Mouse (Mus musculus) testis, adult 2 months (tissue): ENCODE data around the gene Hpse.

Source experiments
- CTCF ChIP-seq: fragments of 200-500 bp; IDR thresholded peaks from 2 replicates; pipeline ENCODE4 v1.5.1; 2012; ENCODE audit warnings: low read depth, mild to moderate bottlenecking, inconsistent platforms, low read length, moderate library complexity; ENCODE audit not compliant: control insufficient read depth, insufficient read depth, insufficient replicate concordance
- POLR2A ChIP-seq: fragments of 200-500 bp; IDR thresholded peaks from 2 replicates; pipeline ENCODE4 v1.6.1; 2012; ENCODE audit warnings: low read depth, mild to moderate bottlenecking, inconsistent platforms, low read length, moderate library complexity; ENCODE audit not compliant: control insufficient read depth

- no peak for TF ChIP-seq POLR2A
- no peak for TF ChIP-seq CTCF
Measured at GRCm38 (mm10) chr5:100704272-100704671, 15.2 kb downstream of the Hpse start.
